Mouse (Mus musculus) cortical plate, adult 2 months (tissue): ENCODE data around the gene Ap5z1. TPM values are rescaled to one million over a fixed set of nuclear protein-coding genes. Genes with fewer than 3 reads are reported as not detected.
A peak's percentile ranks its signal among the peaks of the same experiment; 100 is the strongest.

Experiments used
- H3K27ac ChIP-seq: fragments of 200-500 bp; 2 replicates; pipeline ENCODE4 v1.5.1; 2012; ENCODE audit warnings: low read length, control low read depth, inconsistent platforms; ENCODE audit not compliant: insufficient read depth
- H3K4me1 ChIP-seq: fragments of 200-500 bp; 2 replicates; pipeline ENCODE4 v1.6.1; 2011; ENCODE audit warnings: low read length; ENCODE audit not compliant: control insufficient read depth, insufficient read depth
- H3K4me3 ChIP-seq: fragments of 200-500 bp; 2 replicates; pipeline ENCODE4 v1.5.1; 2011; ENCODE audit warnings: mild to moderate bottlenecking, low read length, control low read depth; ENCODE audit not compliant: insufficient read depth
- CTCF ChIP-seq: fragments of 200-500 bp; IDR thresholded peaks from 2 replicates; pipeline ENCODE4 v1.5.1; 2011; ENCODE audit warnings: mild to moderate bottlenecking, control low read depth, low read length; ENCODE audit not compliant: insufficient read depth; ENCODE audit errors: extremely low read depth
- POLR2A ChIP-seq: fragments of 200-500 bp; IDR thresholded peaks from 2 replicates; pipeline ENCODE4 v1.6.1; 2011; ENCODE audit warnings: mild to moderate bottlenecking, low read length, control low read depth; ENCODE audit not compliant: insufficient read depth; ENCODE audit errors: extremely low read depth
- polyA plus RNA-seq: library from polyadenylated mRNA; depleted of rRNA; stranded (reverse); fragments of >200 nt; gene quantifications from 2 replicates; pipeline ENCODE4 v1.2.3, GENCODE M21; 2012

Gene Ap5z1
- polyA plus RNA-seq, 1 experiment: 32.5 TPM

DNA sequence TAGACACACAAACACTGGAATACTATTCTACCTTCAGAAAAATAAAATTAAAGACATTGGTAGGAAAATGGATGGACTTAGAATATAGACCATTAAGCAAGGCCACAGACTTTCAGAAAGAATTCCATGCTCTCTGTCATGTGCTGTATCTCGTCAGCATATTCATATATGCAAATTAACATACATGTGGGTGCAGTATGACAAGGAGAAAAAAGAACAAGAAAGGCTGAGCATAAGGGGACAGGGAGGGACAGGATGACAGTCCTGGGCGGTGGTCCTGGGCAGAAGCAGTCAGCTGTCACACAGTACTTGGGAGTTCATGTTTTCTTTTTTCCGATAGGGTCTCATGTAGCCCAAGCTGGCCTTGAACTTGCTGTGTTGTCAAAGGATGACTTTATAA, 40.0 kb upstream of the Ap5z1 start:
- no peak for TF ChIP-seq CTCF
- no peak for TF ChIP-seq POLR2A
- no peak overlapping the region for H3K27ac ChIP-seq
- peaks cover 17% of the 10 kb centered on the region for H3K4me1 ChIP-seq
- no peak overlapping the region for H3K4me3 ChIP-seq

- no peak overlapping the region for H3K4me3 ChIP-seq
- H3K27ac ChIP-seq: peak overlapping the region; percentile 6; the same call in 1 of the 2 replicates
- no peak for TF ChIP-seq CTCF
- 0 out of 2 replicates have a peak, but pooled peaks have one; percentile 21 for TF ChIP-seq POLR2A
- peaks cover 17% of the 10 kb centered on the region for H3K4me1 ChIP-seq
Measured at GRCm38 (mm10) chr5:142424627-142425349, 39.0 kb upstream of the Ap5z1 start.

- H3K4me3 ChIP-seq: no peak overlapping the region
- no peak for TF ChIP-seq POLR2A
- no peak for TF ChIP-seq CTCF
- H3K27ac ChIP-seq: no peak overlapping the region
- H3K4me1 ChIP-seq: peaks cover 13% of the 10 kb centered on the region
Measured at GRCm38 (mm10) chr5:142426476-142426875, 37.3 kb upstream of the Ap5z1 start.

DNA sequence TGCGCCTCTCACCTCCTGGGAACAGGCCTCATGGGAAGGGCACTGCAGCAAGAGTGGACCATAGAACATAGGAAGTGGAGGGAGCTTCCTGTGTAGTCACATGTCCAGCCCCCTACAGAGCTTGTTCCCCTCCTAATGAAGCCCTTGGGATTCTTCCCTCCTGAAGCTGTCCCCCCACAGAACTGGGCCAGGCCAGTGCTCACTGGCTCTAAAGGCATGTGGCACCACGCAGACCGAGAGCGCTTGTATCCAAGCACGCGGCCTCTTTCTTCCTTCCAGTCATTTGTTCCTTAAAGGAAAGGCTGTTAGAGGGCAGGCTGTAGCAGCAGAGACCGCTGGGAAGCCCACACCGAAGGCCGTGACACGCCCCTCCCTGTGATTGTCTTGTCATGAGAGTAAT, 35.9 kb upstream of the Ap5z1 start:
- no peak overlapping the region for H3K4me3 ChIP-seq
- TF ChIP-seq POLR2A: no peak
- no peak for TF ChIP-seq CTCF
- H3K27ac ChIP-seq: no peak overlapping the region
- peaks cover 16% of the 10 kb centered on the region for H3K4me1 ChIP-seq

GRCm38 (mm10) chr5:142428691-142429090, 35.1 kb upstream of the Ap5z1 start:
- Histone ChIP-seq H3K4me3 (no peak overlapping the region), H3K27ac (no peak overlapping the region)
- TF ChIP-seq POLR2A (no peak), CTCF (no peak)

DNA sequence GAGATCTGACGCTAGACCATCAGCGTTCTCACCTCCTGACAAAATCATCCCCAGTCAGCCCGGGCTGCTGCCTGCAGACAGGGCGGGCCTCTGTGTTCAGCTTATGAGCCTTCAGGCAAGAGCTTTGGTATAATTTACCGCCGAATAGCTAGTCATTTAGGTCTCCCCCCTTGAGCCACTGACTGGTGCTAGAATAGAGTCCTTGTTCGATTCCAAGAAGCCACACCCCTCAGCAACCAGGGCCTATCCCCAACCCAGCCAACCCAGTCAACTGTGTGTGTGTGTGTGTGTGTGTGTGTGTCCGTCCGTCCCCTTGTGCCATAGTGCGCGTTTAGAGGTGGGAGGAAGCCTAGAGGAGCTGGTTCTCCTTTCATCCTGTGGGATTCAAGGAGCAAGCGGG, 32.7 kb upstream of the Ap5z1 start:
- no peak overlapping the region for H3K4me3 ChIP-seq
- TF ChIP-seq POLR2A: no peak
- no peak for TF ChIP-seq CTCF
- peaks cover 11% of the 10 kb centered on the region for H3K4me1 ChIP-seq
- H3K27ac ChIP-seq: no peak overlapping the region

More at GRCm38 (mm10) chr5:142428691-142429090, 35.1 kb upstream of the Ap5z1 start:
- peaks cover 21% of the 10 kb centered on the region for H3K4me1 ChIP-seq

DNA sequence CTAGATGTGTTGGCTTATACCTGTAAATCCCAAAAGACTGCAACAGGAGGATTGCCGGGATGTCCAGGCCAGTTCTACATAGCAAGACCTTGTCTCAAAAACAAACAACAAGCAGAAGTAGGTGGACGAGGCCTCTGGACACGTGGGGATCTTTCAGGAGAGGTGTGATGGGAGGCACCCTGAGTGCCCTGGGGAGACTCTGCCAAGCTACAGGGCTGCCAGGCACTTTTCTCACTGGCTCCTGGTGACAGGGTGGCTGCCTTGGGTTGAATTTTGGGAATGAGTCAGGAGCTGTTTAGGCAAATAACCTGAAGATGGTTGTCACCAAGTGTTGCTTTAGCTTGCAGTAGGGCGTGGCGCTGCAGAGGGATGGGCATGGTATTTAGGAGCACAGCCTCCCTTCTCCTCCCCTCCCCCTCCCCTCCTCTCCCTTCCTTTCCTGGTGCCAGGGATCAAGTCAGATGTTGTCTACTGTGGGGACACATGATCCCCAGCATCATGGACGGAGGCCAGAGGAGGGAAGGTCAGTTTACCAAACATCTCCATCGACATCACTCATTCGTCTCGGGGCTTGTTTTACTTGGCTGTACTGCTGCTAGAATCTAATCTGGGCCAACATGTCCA, 31.8 kb upstream of the Ap5z1 start:
- H3K27ac ChIP-seq: peak overlapping the region; percentile 31; the same call in 1 of the 2 replicates
- H3K4me1 ChIP-seq: peaks cover 9% of the 10 kb centered on the region
- H3K4me3 ChIP-seq: no peak overlapping the region
- TF ChIP-seq POLR2A (no peak), CTCF (no peak)

GRCm38 (mm10) chr5:142432695-142433094, 31.0 kb upstream of the Ap5z1 start:
- H3K27ac ChIP-seq: peak overlapping the region; percentile 31

DNA sequence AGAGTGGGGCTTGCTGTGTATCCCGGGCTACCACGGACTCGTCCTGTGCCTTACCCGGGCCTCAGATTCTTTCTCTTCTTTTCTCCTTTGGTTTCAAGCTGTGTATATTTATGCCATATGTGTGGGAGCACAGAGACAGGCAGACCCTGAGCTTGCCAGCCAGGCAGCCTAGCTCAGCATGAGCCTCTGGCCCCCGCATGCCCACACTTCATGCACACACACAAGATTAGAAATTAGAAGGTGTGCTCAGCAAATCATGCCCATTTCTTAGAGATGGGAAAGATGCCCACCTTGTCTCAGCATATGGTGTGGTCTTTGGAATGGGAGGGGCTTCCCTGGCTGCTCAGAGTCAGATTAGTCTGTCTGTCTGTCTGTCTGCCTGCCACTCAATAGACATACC, 29.7 kb upstream of the Ap5z1 start:
- no peak for TF ChIP-seq POLR2A
- no peak for TF ChIP-seq CTCF
- Histone ChIP-seq H3K4me3 (no peak overlapping the region), H3K4me1 (peaks cover 11% of the 10 kb centered on the region), H3K27ac (peak overlapping the region; percentile 90)

More at GRCm38 (mm10) chr5:142432695-142433094, 31.0 kb upstream of the Ap5z1 start:
- peaks cover 9% of the 10 kb centered on the region for H3K4me1 ChIP-seq
- H3K4me3 ChIP-seq: no peak overlapping the region
- TF ChIP-seq CTCF: no peak
- TF ChIP-seq POLR2A: no peak

DNA sequence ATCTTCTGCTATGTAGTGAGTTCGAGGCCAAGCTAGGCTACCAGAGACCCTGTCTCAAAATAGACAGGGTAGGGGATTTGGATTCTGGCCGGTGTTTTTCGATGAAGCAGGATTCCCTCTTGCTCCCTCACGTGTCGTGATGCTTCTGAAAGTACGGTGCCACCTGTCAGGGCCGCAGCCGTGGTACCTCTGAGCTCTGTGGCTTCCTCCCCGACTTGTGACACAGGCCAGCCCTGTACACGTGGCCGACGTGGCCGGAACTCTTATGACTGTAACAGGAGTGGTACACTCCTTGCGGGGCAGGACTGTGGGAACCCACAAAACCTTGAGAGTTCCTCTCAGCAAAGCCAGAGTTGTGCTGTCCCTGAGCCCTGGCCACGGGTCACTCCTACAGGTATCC, 28.0 kb upstream of the Ap5z1 start:
- Histone ChIP-seq H3K4me1 (peaks cover 13% of the 10 kb centered on the region), H3K4me3 (no peak overlapping the region), H3K27ac (no peak overlapping the region)
- no peak for TF ChIP-seq POLR2A
- TF ChIP-seq CTCF: no peak
